Mouse (Mus musculus): ENCODE measurements around the gene Sqor.

Gene Sqor

GRCm38 (mm10) chr2:122784701-122785100, 19.7 kb downstream of the Sqor start:
- no peak for DNase-seq (ENCODE audit: low spot score)

- DNase-seq (ENCODE audit: low spot score), result no peak
Measured at GRCm38 (mm10) chr2:122786167-122786566, 21.1 kb downstream of the Sqor start.

- DNase-seq (ENCODE audit: low spot score), result peak; percentile 48
Measured at GRCm38 (mm10) chr2:122789311-122789710, 24.3 kb downstream of the Sqor start.

GRCm38 (mm10) chr2:122789730-122790129, 24.7 kb downstream of the Sqor start:
- DNase-seq (ENCODE audit: low spot score), result no peak

GRCm38 (mm10) chr2:122804392-122804791, 39.4 kb downstream of the Sqor start:
- no peak for DNase-seq (ENCODE audit: low spot score)

GRCm38 (mm10) chr2:122806040-122806439, 41.0 kb downstream of the Sqor start:
- DNase-seq (ENCODE audit: low spot score), result no peak

GRCm38 (mm10) chr2:122809027-122809426, 44.0 kb downstream of the Sqor start:
- DNase-seq (ENCODE audit: low spot score), result no peak

- peak; percentile 11 for DNase-seq (ENCODE audit: low spot score)
Measured at GRCm38 (mm10) chr2:122816986-122817385, 51.9 kb downstream of the Sqor start.

GRCm38 (mm10) chr2:122821246-122821645, 56.2 kb downstream of the Sqor start:
- DNase-seq (ENCODE audit: low spot score), result peak; percentile 32

- DNase-seq (ENCODE audit: low spot score), result peak; percentile 14
Measured at GRCm38 (mm10) chr2:122825406-122826236, 60.6 kb downstream of the Sqor start.

GRCm38 (mm10) chr2:122826302-122826701, 61.3 kb downstream of the Sqor start:
- no peak for DNase-seq (ENCODE audit: low spot score)

GRCm38 (mm10) chr2:122854636-122855035, 89.6 kb downstream of the Sqor start:
- DNase-seq (ENCODE audit: low spot score), result no peak

GRCm38 (mm10) chr2:122855354-122855753, 90.3 kb downstream of the Sqor start:
- no peak for DNase-seq (ENCODE audit: low spot score)

All from lung, postnatal 25 days (tissue).